Mouse (Mus musculus) megakaryocyte, embryonic 14.5 days (primary cell): ENCODE data around the gene Arhgap20. TPM values are rescaled to one million over a fixed set of nuclear protein-coding genes. Genes with fewer than 3 reads are reported as not detected.

Experiments used
- H3K27me3 ChIP-seq: replicated peaks from 2 replicates; pipeline ENCODE3; 2012; ENCODE audit warnings: inconsistent platforms
- H3K36me3 ChIP-seq: replicated peaks from 2 replicates; pipeline ENCODE3; 2012; ENCODE audit warnings: low read length, inconsistent platforms, mixed read lengths
- H3K4me1 ChIP-seq: 2 replicates; pipeline ENCODE4 v1.6.1; 2012; ENCODE audit warnings: inconsistent platforms
- H3K4me3 ChIP-seq: replicated peaks from 2 replicates; pipeline ENCODE3; 2012; ENCODE audit warnings: moderate library complexity, mild to moderate bottlenecking, inconsistent platforms
- H3K9me3 ChIP-seq: 2 replicates; pipeline ENCODE4 v1.6.1; 2012; ENCODE audit warnings: inconsistent platforms
- FLI1 ChIP-seq: IDR thresholded peaks from 2 replicates; pipeline ENCODE4 v1.6.1; 2012; ENCODE audit warnings: low read length, inconsistent platforms, mixed read lengths
- GATA1 ChIP-seq: IDR thresholded peaks from 3 replicates; pipeline ENCODE4 v1.6.1; 2012; ENCODE audit warnings: mixed read lengths, low read length, inconsistent platforms, borderline replicate concordance
- polyA plus RNA-seq: library from polyadenylated mRNA; stranded (reverse); fragments of >175 nt; gene quantifications from 2 replicates; pipeline ENCODE4 v1.2.3, GENCODE M21; 2012; ENCODE audit warnings: low replicate concordance; ENCODE audit not compliant: insufficient read depth

Gene Arhgap20
- polyA plus RNA-seq, 1 experiment: not detected

GRCm38 (mm10) chr9:51788466-51788865 is 23.3 kb downstream of the Arhgap20 start:
- Histone ChIP-seq H3K36me3 (no peaks in the 10 kb centered on the region), H3K27me3 (no peaks in the 10 kb centered on the region), H3K9me3 (no peaks in the 10 kb centered on the region), H3K4me3 (no peak overlapping the region), H3K4me1 (no peaks in the 10 kb centered on the region)
- TF ChIP-seq GATA1 (no peak), FLI1 (no peak)

- Histone ChIP-seq H3K4me1 (no peaks in the 10 kb centered on the region), H3K36me3 (no peaks in the 10 kb centered on the region)
- TF ChIP-seq FLI1 (no peak), GATA1 (no peak)
Observed at GRCm38 (mm10) chr9:51795206-51795605, 30.1 kb downstream of the Arhgap20 start.

GRCm38 (mm10) chr9:51798251-51798650 is 33.1 kb downstream of the Arhgap20 start:
- Histone ChIP-seq H3K36me3 (no peaks in the 10 kb centered on the region), H3K27me3 (peaks cover 2% of the 10 kb centered on the region), H3K9me3 (no peaks in the 10 kb centered on the region), H3K4me3 (no peak overlapping the region), H3K4me1 (no peaks in the 10 kb centered on the region)
- TF ChIP-seq FLI1 (no peak), GATA1 (no peak)

More at GRCm38 (mm10) chr9:51795206-51795605, 30.1 kb downstream of the Arhgap20 start:
- peaks cover 2% of the 10 kb centered on the region for H3K27me3 ChIP-seq
- no peak overlapping the region for H3K4me3 ChIP-seq
- no peaks in the 10 kb centered on the region for H3K9me3 ChIP-seq

GRCm38 (mm10) chr9:51799156-51799555 is 34.0 kb downstream of the Arhgap20 start:
- H3K9me3 ChIP-seq: no peaks in the 10 kb centered on the region
- H3K27me3 ChIP-seq: peaks cover 2% of the 10 kb centered on the region
- H3K4me1 ChIP-seq: no peaks in the 10 kb centered on the region
- H3K4me3 ChIP-seq: no peak overlapping the region
- no peaks in the 10 kb centered on the region for H3K36me3 ChIP-seq
- TF ChIP-seq FLI1 (no peak), GATA1 (no peak)

GRCm38 (mm10) chr9:51807272-51807671 is 42.1 kb downstream of the Arhgap20 start:
- Histone ChIP-seq H3K4me3 (no peak overlapping the region), H3K27me3 (no peaks in the 10 kb centered on the region), H3K4me1 (no peaks in the 10 kb centered on the region), H3K36me3 (no peaks in the 10 kb centered on the region), H3K9me3 (no peaks in the 10 kb centered on the region)
- TF ChIP-seq GATA1 (no peak), FLI1 (no peak)

- H3K9me3 ChIP-seq: no peaks in the 10 kb centered on the region
- no peak overlapping the region for H3K4me3 ChIP-seq
- no peaks in the 10 kb centered on the region for H3K27me3 ChIP-seq
- H3K36me3 ChIP-seq: no peaks in the 10 kb centered on the region
- TF ChIP-seq GATA1 (no peak), FLI1 (no peak)
- H3K4me1 ChIP-seq: no peaks in the 10 kb centered on the region
Observed at GRCm38 (mm10) chr9:51812931-51813330, 47.8 kb downstream of the Arhgap20 start.

GRCm38 (mm10) chr9:51824516-51824915 is 59.4 kb downstream of the Arhgap20 start:
- Histone ChIP-seq H3K27me3 (no peaks in the 10 kb centered on the region), H3K4me3 (no peak overlapping the region), H3K4me1 (no peaks in the 10 kb centered on the region), H3K9me3 (no peaks in the 10 kb centered on the region), H3K36me3 (no peaks in the 10 kb centered on the region)
- TF ChIP-seq FLI1 (no peak), GATA1 (no peak)

GRCm38 (mm10) chr9:51831596-51831995 is 66.5 kb downstream of the Arhgap20 start:
- Histone ChIP-seq H3K36me3 (no peaks in the 10 kb centered on the region), H3K4me3 (no peak overlapping the region), H3K9me3 (no peaks in the 10 kb centered on the region), H3K27me3 (no peaks in the 10 kb centered on the region), H3K4me1 (no peaks in the 10 kb centered on the region)
- no peak for TF ChIP-seq GATA1
- no peak for TF ChIP-seq FLI1

- H3K4me3 ChIP-seq: no peak overlapping the region
- H3K36me3 ChIP-seq: no peaks in the 10 kb centered on the region
- no peaks in the 10 kb centered on the region for H3K9me3 ChIP-seq
- H3K27me3 ChIP-seq: no peaks in the 10 kb centered on the region
- TF ChIP-seq FLI1: no peak
- no peak for TF ChIP-seq GATA1
- H3K4me1 ChIP-seq: no peaks in the 10 kb centered on the region
Observed at GRCm38 (mm10) chr9:51832368-51832767, 67.2 kb downstream of the Arhgap20 start.

- TF ChIP-seq FLI1: no peak
- no peak for TF ChIP-seq GATA1
- Histone ChIP-seq H3K27me3 (no peaks in the 10 kb centered on the region), H3K9me3 (no peaks in the 10 kb centered on the region)
Observed at GRCm38 (mm10) chr9:51837716-51838115, 72.6 kb downstream of the Arhgap20 start.

GRCm38 (mm10) chr9:51843216-51843615 is 78.1 kb downstream of the Arhgap20 start:
- H3K36me3 ChIP-seq: no peaks in the 10 kb centered on the region
- no peak overlapping the region for H3K4me3 ChIP-seq
- no peaks in the 10 kb centered on the region for H3K9me3 ChIP-seq
- no peaks in the 10 kb centered on the region for H3K4me1 ChIP-seq
- TF ChIP-seq FLI1 (no peak), GATA1 (no peak)
- H3K27me3 ChIP-seq: no peaks in the 10 kb centered on the region

More at GRCm38 (mm10) chr9:51837716-51838115, 72.6 kb downstream of the Arhgap20 start:
- H3K36me3 ChIP-seq: no peaks in the 10 kb centered on the region
- H3K4me1 ChIP-seq: no peaks in the 10 kb centered on the region
- no peak overlapping the region for H3K4me3 ChIP-seq
